Mouse (Mus musculus) central nervous system, embryonic 11.5 days (tissue): ENCODE results near the gene Sipa1l2. TPM values are rescaled to one million over a fixed set of nuclear protein-coding genes. Genes with fewer than 3 reads are reported as not detected.

Source experiments
- polyA plus RNA-seq: library from polyadenylated mRNA; depleted of rRNA; stranded (reverse); fragments of >200 nt; gene quantifications from 2 replicates; pipeline ENCODE4 v1.2.3, GENCODE M21; 2012; rRNA removed

Sipa1l2 gene
- polyA plus RNA-seq, result 22.2 and 24.0 TPM in 2 replicates

DNA sequence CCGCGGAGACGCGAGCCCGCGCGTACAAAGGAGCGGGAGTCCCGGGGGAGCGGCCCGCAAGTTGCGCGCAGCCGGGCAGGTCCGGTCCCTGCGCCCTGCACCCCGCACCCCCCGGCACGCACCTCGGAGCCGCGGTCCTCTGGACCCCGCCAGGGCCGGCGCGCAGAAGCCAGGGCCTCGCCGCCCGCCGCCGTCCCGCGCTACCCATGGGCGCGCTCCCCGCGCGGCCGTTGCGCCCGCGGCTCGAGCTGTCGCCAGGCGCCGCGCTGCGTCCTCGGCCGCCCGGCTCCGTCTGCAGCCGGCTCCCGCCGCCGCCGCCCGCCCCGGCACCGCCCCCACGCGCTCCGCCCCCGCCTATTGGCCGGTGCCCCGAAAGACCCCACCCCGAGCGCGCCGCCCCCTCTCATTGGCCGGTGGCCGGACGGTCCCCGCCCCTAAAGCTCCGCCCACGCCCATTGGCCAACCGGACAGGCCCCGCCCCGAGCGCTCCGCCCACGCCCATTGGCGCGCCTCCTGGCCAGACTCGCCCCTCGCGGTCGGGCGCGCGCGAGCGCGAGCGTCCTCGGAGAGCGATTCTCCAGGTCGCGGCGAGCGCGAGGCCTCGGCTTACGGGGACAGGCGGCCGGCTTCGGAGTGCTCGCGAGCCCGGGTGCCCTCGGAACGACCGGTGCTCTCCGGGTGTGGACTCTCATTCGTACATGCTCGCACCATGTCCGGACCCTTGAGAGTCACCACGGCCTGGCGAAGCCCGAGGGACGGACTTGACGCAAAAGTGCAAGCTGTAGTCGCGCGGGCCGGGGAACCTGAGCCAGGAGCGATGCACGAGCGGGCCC, at the start of gene Sipa1l2:
Sipa1l2 (minus strand) TSS at position 276 of the 833 bp plus-strand sequence.

Other genes starting within 250 kb of the Sipa1l2 start
- 3.2 and 4.2 TPM in 2 replicates for gene Map10, start 100.0 kb upstream of the Sipa1l2 start, polyA plus RNA-seq
- 18.2 and 20.7 TPM in 2 replicates for gene Ntpcr, start 160.2 kb upstream of the Sipa1l2 start, polyA plus RNA-seq